Mouse (Mus musculus) CH12.LX (cell line): ENCODE measurements at regions not wholly inside any gene's neighbourhood (a gene's known extent, or its start where the extent isn't known, plus 50 kb on each side); places are given as distances from the start of the nearest gene placed in this dataset.

Experiments
- DNase-seq: peaks from one replicate; pipeline ENCODE4 v3.0.0-alpha.2; 2013; ENCODE audit errors: extremely low read depth
- H3K27ac ChIP-seq: 2 replicates; pipeline ENCODE4 v1.5.1; 2012; ENCODE audit warnings: low read depth, mild to moderate bottlenecking, control low read depth, moderate library complexity; ENCODE audit not compliant: insufficient read depth
- H3K27me3 ChIP-seq: replicated peaks from 2 replicates; pipeline ENCODE3; 2012; ENCODE audit warnings: inconsistent platforms
- H3K36me3 ChIP-seq, 2 experiments: replicated peaks in 1 of 2; 2 replicates each; pipeline versions ENCODE3 to v1.6.1; 2012; ENCODE audit warnings: inconsistent platforms in 1 of 2, low read length in 1 of 2, mild to moderate bottlenecking in 1 of 2, mixed read lengths in 1 of 2, moderate library complexity in 1 of 2; ENCODE audit not compliant: control insufficient read depth in 1 of 2, insufficient read depth in 1 of 2
- H3K4me1 ChIP-seq, 2 experiments: 2 replicates each; pipeline ENCODE4 v1.6.1; 2012; ENCODE audit warnings: inconsistent platforms in 1 of 2, moderate library complexity in 1 of 2; ENCODE audit not compliant: insufficient read depth in 2 of 2, control insufficient read depth in 1 of 2
- H3K4me2 ChIP-seq: 2 replicates; pipeline ENCODE4 v1.6.1; 2012; ENCODE audit warnings: low read depth, mild to moderate bottlenecking, control low read depth; ENCODE audit not compliant: poor library complexity, insufficient read depth, severe bottlenecking
- H3K4me3 ChIP-seq, 3 experiments: fragments of 150-350 bp in 1 of 3; sonication (generic) in 1 of 3; replicated peaks in 1 of 3; 2 replicates each; pipeline versions ENCODE3 to v1.5.1; 2011 to 2012; ENCODE audit warnings: low read depth in 2 of 3, low read length in 2 of 3, mild to moderate bottlenecking in 2 of 3, moderate library complexity in 2 of 3, control low read depth in 1 of 3, improper control_type of control experiment in 1 of 3, inconsistent platforms in 1 of 3, mixed read lengths in 1 of 3; ENCODE audit not compliant: poor library complexity in 1 of 3
- H3K79me2 ChIP-seq: replicated peaks from 2 replicates; pipeline ENCODE4 v1.6.1; 2012; ENCODE audit warnings: mild to moderate bottlenecking, moderate library complexity; ENCODE audit not compliant: control insufficient read depth, poor library complexity, insufficient read depth, severe bottlenecking; ENCODE audit errors: extremely low read depth
- H3K9ac ChIP-seq: 2 replicates; pipeline ENCODE4 v1.6.1; 2012; ENCODE audit warnings: low read depth, mild to moderate bottlenecking, control low read depth, moderate library complexity; ENCODE audit not compliant: insufficient read depth
- H3K9me3 ChIP-seq: replicated peaks from 2 replicates; pipeline ENCODE3; 2012; ENCODE audit warnings: low read length, inconsistent platforms, mixed read lengths
- BHLHE40 ChIP-seq: IDR thresholded peaks from 2 replicates; pipeline ENCODE4 v1.6.1; 2011; ENCODE audit warnings: mild to moderate bottlenecking, low read depth, low read length, improper control_type of control experiment
- CHD2 ChIP-seq: IDR thresholded peaks from 2 replicates; pipeline ENCODE4 v1.6.1; 2011; ENCODE audit warnings: low read length, improper control_type of control experiment
- CTCF ChIP-seq, 2 experiments: IDR thresholded peaks in 1 of 2; conservative IDR thresholded peaks in 1 of 2; 2 replicates each; pipeline ENCODE4 v1.5.1; 2011 to 2012; ENCODE audit warnings: low read depth in 2 of 2, low read length in 2 of 2, improper control_type of control experiment in 1 of 2, inconsistent platforms in 1 of 2, mild to moderate bottlenecking in 1 of 2, moderate library complexity in 1 of 2
- EP300 ChIP-seq: IDR thresholded peaks from 2 replicates; pipeline ENCODE4 v1.6.1; 2011; ENCODE audit warnings: low read length, improper control_type of control experiment
- HCFC1 ChIP-seq: IDR thresholded peaks from 2 replicates; pipeline ENCODE4 v1.6.1; 2012; ENCODE audit warnings: low read depth, mild to moderate bottlenecking, inconsistent platforms, low read length, improper control_type of control experiment
- JUN ChIP-seq: IDR thresholded peaks from 2 replicates; pipeline ENCODE4 v1.6.1; 2011; ENCODE audit warnings: low read depth, mild to moderate bottlenecking, low read length, improper control_type of control experiment, moderate library complexity; ENCODE audit not compliant: insufficient read depth
- JUND ChIP-seq: conservative IDR thresholded peaks from 2 replicates; pipeline ENCODE4 v1.6.1; 2011; ENCODE audit warnings: low read depth, low read length, improper control_type of control experiment
- KAT2A ChIP-seq: IDR thresholded peaks from 2 replicates; pipeline ENCODE4 v1.6.1; 2012; ENCODE audit warnings: low read length, improper control_type of control experiment, inconsistent platforms; ENCODE audit not compliant: insufficient replicate concordance
- MAFK ChIP-seq: IDR thresholded peaks from 2 replicates; pipeline ENCODE4 v1.6.1; 2011; ENCODE audit warnings: low read length, improper control_type of control experiment; ENCODE audit not compliant: insufficient replicate concordance
- MAZ ChIP-seq: IDR thresholded peaks from 2 replicates; pipeline ENCODE4 v1.6.1; 2012; ENCODE audit warnings: low read depth, mild to moderate bottlenecking, inconsistent platforms, low read length, improper control_type of control experiment, moderate library complexity
- PAX5 ChIP-seq: IDR thresholded peaks from 2 replicates; pipeline ENCODE4 v1.6.1; 2012; ENCODE audit warnings: low read length, inconsistent platforms, mixed read lengths
- POLR2A ChIP-seq: IDR thresholded peaks from 2 replicates; pipeline ENCODE4 v1.6.1; 2011; ENCODE audit warnings: low read depth, mild to moderate bottlenecking, improper control_type of control experiment, low read length
- POLR2AphosphoS2 ChIP-seq: IDR thresholded peaks from 2 replicates; pipeline ENCODE4 v1.6.1; 2011; ENCODE audit warnings: low read depth, low read length, improper control_type of control experiment
- RAD21 ChIP-seq: IDR thresholded peaks from 2 replicates; pipeline ENCODE4 v1.6.1; 2011; ENCODE audit warnings: low read depth, mild to moderate bottlenecking, low read length, improper control_type of control experiment, moderate library complexity
- TCF12 ChIP-seq: IDR thresholded peaks from 2 replicates; pipeline ENCODE4 v1.6.1; 2014; ENCODE audit warnings: low read depth, mild to moderate bottlenecking, inconsistent platforms, low read length, improper control_type of control experiment
- ZKSCAN1 ChIP-seq: IDR thresholded peaks from 2 replicates; pipeline ENCODE4 v1.6.1; 2012; ENCODE audit warnings: low read depth, inconsistent platforms, low read length, improper control_type of control experiment, borderline replicate concordance
- ZMIZ1 ChIP-seq: IDR thresholded peaks from 2 replicates; pipeline ENCODE4 v1.6.1; 2012; ENCODE audit warnings: low read depth, mild to moderate bottlenecking, inconsistent platforms, low read length, improper control_type of control experiment
- ZNF384 ChIP-seq: IDR thresholded peaks from 2 replicates; pipeline ENCODE4 v1.6.1; 2012; ENCODE audit warnings: low read depth, low read length, improper control_type of control experiment, inconsistent platforms
- dilution Hi-C: fragments of 300-500 bp; cut with MboI; formaldehyde crosslinking; loops from 2 replicates; pipeline ENCODE4 v1.14.3; 2020; ENCODE audit warnings: low sequenced_read_pairs; ENCODE audit not compliant: extremely low pct_unique_long_range_greater_than_20kb, extremely low pct_ligation_motif_present
- in situ Hi-C: fragments of 300-500 bp; cut with MboI; formaldehyde crosslinking; loops from 3 replicates; pipeline ENCODE4 v1.14.3; 2019; ENCODE audit warnings: low sequenced_read_pairs, low pct_ligation_motif_present, low pct_unique_long_range_greater_than_20kb, mixed read lengths

DNA sequence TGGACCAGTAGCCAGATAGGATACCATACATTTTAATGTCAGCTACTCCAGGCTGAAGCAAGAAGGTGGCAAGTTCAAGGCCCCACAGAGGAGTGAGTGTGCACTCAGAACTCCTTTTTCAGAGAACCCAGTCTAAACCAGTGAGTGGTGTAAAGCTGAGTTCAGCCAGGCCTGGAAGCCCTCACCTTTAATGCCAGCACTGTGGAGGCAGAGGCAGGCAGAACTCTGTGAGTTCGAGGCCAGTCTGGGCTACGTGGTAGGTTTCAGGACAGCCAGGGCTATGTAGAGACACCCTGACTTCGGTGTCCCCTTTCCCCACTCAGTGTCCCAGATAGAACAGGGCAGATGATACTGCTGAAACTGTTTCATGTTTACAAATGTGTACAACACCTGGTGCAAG, 157.4 kb upstream of the Rapgef5 start:
- Histone ChIP-seq H3K4me2 (no peak overlapping the region), H3K4me1 (peaks cover 0 to 10% of the 10 kb centered on the region in 2 experiments; a peak in 2 of 4 replicates), H3K4me3 (no peak overlapping the region), H3K79me2 (no peaks in the 10 kb centered on the region), H3K36me3 (no peaks in the 10 kb centered on the region), H3K9me3 (no peaks in the 10 kb centered on the region), H3K27ac (no peak overlapping the region), H3K9ac (no peak overlapping the region), H3K27me3 (no peaks in the 10 kb centered on the region)
- TF ChIP-seq RAD21 (no peak), JUND (no peak), JUN (no peak), ZKSCAN1 (no peak), CTCF (conservative IDR thresholded peaks at IDR 0.05 in 1 of 2, IDR thresholded peaks at IDR 0.05 in 1 of 2; ENCODE audit: low read depth in 2 of 2, low read length in 2 of 2) (no peak), TCF12 (no peak), ZNF384 (no peak), POLR2AphosphoS2 (no peak), ZMIZ1 (no peak), BHLHE40 (no peak), EP300 (no peak)
- no peak for DNase-seq
- dilution Hi-C loops = no loop called here
- in situ Hi-C loops = no loop called here

DNA sequence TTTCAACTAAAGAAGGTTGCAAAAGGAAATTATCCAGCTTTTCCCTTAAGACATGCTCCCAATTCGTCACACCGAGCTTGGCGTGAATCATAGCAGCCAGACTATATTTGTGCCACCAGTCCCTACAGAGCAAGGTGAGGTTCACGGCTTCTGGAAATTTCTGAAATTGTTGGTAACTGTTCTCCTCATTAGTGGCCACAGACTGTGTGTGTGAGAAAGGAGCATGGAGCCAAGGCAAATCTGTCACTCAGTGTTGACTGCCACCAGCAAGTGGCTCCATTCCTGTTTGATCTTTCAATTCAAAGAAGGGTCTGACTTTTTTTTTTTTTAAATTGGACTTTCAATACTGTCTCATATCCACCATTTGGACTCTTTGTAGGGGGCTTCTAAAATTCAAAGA, 156.1 kb upstream of the Rapgef5 start:
- Histone ChIP-seq H3K36me3 (no peaks in the 10 kb centered on the region), H3K4me2 (no peak overlapping the region), H3K9me3 (no peaks in the 10 kb centered on the region), H3K4me1 (peaks cover 0 to 10% of the 10 kb centered on the region in 2 experiments; a peak in 3 of 4 replicates), H3K27me3 (peaks cover 1% of the 10 kb centered on the region), H3K27ac (no peak overlapping the region), H3K79me2 (no peaks in the 10 kb centered on the region), H3K9ac (no peak overlapping the region), H3K4me3 (no peak overlapping the region)
- DNase-seq = no peak
- in situ Hi-C loops (no loop called here), dilution Hi-C loops (no loop called here)
- TF ChIP-seq POLR2A = no peak
- TF ChIP-seq PAX5 = no peak
- TF ChIP-seq MAFK = no peak
- no peak for TF ChIP-seq ZKSCAN1
- TF ChIP-seq KAT2A = no peak
- TF ChIP-seq MAZ = no peak
- TF ChIP-seq HCFC1 = no peak
- no peak for TF ChIP-seq JUN
- no peak for TF ChIP-seq CHD2
